Mouse (Mus musculus) kidney, adult 2 months (tissue): ENCODE measurements around the gene Vcpkmt. TPM values are rescaled to one million over a fixed set of nuclear protein-coding genes. Genes with fewer than 3 reads are reported as not detected.

Source experiments
- DNase-seq: peaks from one replicate; pipeline ENCODE4 v3.0.0; 2021
- H3K27ac ChIP-seq: fragments of 200-500 bp; 2 replicates; pipeline ENCODE4 v1.5.1; 2012; ENCODE audit warnings: low read depth, low read length, control low read depth, inconsistent platforms; ENCODE audit not compliant: insufficient read depth
- H3K27me3 ChIP-seq: fragments of 200-500 bp; replicated peaks from 2 replicates; pipeline ENCODE4 v1.6.1; 2012; ENCODE audit warnings: mild to moderate bottlenecking, moderate library complexity, low read length, inconsistent platforms; ENCODE audit not compliant: control insufficient read depth, insufficient read depth
- H3K36me3 ChIP-seq: fragments of 200-500 bp; 2 replicates; pipeline ENCODE4 v1.6.1; 2012; ENCODE audit warnings: mild to moderate bottlenecking, moderate library complexity, low read length, inconsistent platforms; ENCODE audit not compliant: control insufficient read depth, insufficient read depth
- H3K4me1 ChIP-seq: fragments of 200-500 bp; 2 replicates; pipeline ENCODE4 v1.6.1; 2011; ENCODE audit warnings: low read length; ENCODE audit not compliant: control insufficient read depth, insufficient read depth
- H3K4me3 ChIP-seq: fragments of 200-500 bp; 2 replicates; pipeline ENCODE4 v1.5.1; 2011; ENCODE audit warnings: mild to moderate bottlenecking, low read depth, low read length, control low read depth; ENCODE audit not compliant: insufficient read depth
- CTCF ChIP-seq: fragments of 200-500 bp; conservative IDR thresholded peaks from 2 replicates; pipeline ENCODE4 v1.5.1; 2011; ENCODE audit warnings: low read depth, mild to moderate bottlenecking, control low read depth, low read length, moderate library complexity, mixed read lengths; ENCODE audit not compliant: insufficient read depth, insufficient read length
- POLR2A ChIP-seq: fragments of 200-500 bp; IDR thresholded peaks from one replicate; pipeline ENCODE4 v1.6.1; 2011; ENCODE audit warnings: low read depth, low read length, control low read depth
- WGBS: fragments of 180-500 bp; shearing (Covaris S2); methylation state at CpG from one replicate; pipeline ENCODE4 v1.1.7; 2018; 5-methylcytosine and 5-hydroxymethylcytosine counted together
- polyA plus RNA-seq: library from polyadenylated mRNA; depleted of rRNA; stranded (reverse); fragments of >200 nt; gene quantifications from 2 replicates; pipeline ENCODE4 v1.2.3, GENCODE M21; 2012

The Vcpkmt gene
- polyA plus RNA-seq, 1 experiment, result 7.1 TPM

- Histone ChIP-seq H3K27me3 (no peaks in the 10 kb centered on the region), H3K36me3 (no peaks in the 10 kb centered on the region), H3K4me1 (0 out of 2 replicates have a peak, but pooled peaks cover 5% of the 10 kb centered on the region), H3K4me3 (no peak overlapping the region), H3K27ac (peak overlapping the region; percentile 78; the same call in 1 of the 2 replicates)
- 67% methylated on average over 4 of the region's 4 CpGs for WGBS
- no peak for TF ChIP-seq POLR2A
- no peak for TF ChIP-seq CTCF
- DNase-seq, result no peak
Observed at GRCm38 (mm10) chr12:69538362-69538950, 44.4 kb downstream of the Vcpkmt start.

GRCm38 (mm10) chr12:69537675-69538361 is 45.0 kb downstream of the Vcpkmt start:
- 17% methylated on average over 19 of the region's 19 CpGs for WGBS
- no peak for TF ChIP-seq POLR2A
- no peak for TF ChIP-seq CTCF

GRCm38 (mm10) chr12:69537243-69537674 is 45.6 kb downstream of the Vcpkmt start:
- Histone ChIP-seq H3K36me3 (no peaks in the 10 kb centered on the region), H3K27me3 (no peaks in the 10 kb centered on the region), H3K4me3 (peak overlapping the region; percentile 27), H3K27ac (peak overlapping the region; percentile 78), H3K4me1 (0 out of 2 replicates have a peak, but pooled peaks cover 5% of the 10 kb centered on the region)
- no peak for TF ChIP-seq POLR2A
- no peak for TF ChIP-seq CTCF
- 15% methylated on average over 10 of the region's 10 CpGs for WGBS
- DNase-seq, result peak; percentile 54

More at GRCm38 (mm10) chr12:69537675-69538361, 45.0 kb downstream of the Vcpkmt start:
- 0 out of 2 replicates have a peak, but pooled peaks cover 5% of the 10 kb centered on the region for H3K4me1 ChIP-seq
- peak overlapping the region; percentile 27 for H3K4me3 ChIP-seq
- peak; percentile 60 for DNase-seq
- H3K27me3 ChIP-seq, result no peaks in the 10 kb centered on the region
- H3K27ac ChIP-seq, result peak overlapping the region; percentile 78
- no peaks in the 10 kb centered on the region for H3K36me3 ChIP-seq

- TF ChIP-seq CTCF (no peak), POLR2A (no peak)
- no peak overlapping the region for H3K4me3 ChIP-seq
- no peaks in the 10 kb centered on the region for H3K27me3 ChIP-seq
- WGBS, result 77% methylated on average over 10 of the region's 10 CpGs
- no peaks in the 10 kb centered on the region for H3K36me3 ChIP-seq
- peak overlapping the region; percentile 78; the same call in 1 of the 2 replicates for H3K27ac ChIP-seq
- DNase-seq, result no peak
- 0 out of 2 replicates have a peak, but pooled peaks cover 5% of the 10 kb centered on the region for H3K4me1 ChIP-seq
Observed at GRCm38 (mm10) chr12:69536616-69537242, 46.1 kb downstream of the Vcpkmt start.

- Histone ChIP-seq H3K27ac (no peak overlapping the region), H3K36me3 (no peaks in the 10 kb centered on the region), H3K27me3 (no peaks in the 10 kb centered on the region), H3K4me3 (no peak overlapping the region), H3K4me1 (0 out of 2 replicates have a peak, but pooled peaks cover 5% of the 10 kb centered on the region)
- DNase-seq, result no peak
- no peak for TF ChIP-seq CTCF
- TF ChIP-seq POLR2A, result no peak
- 71% methylated on average over 5 of the region's 5 CpGs for WGBS
Observed at GRCm38 (mm10) chr12:69533237-69533636, 49.6 kb downstream of the Vcpkmt start.

GRCm38 (mm10) chr12:69532530-69532929 is 50.3 kb downstream of the Vcpkmt start:
- no peak for DNase-seq
- Histone ChIP-seq H3K27ac (no peak overlapping the region), H3K4me3 (no peak overlapping the region), H3K4me1 (0 out of 2 replicates have a peak, but pooled peaks cover 5% of the 10 kb centered on the region), H3K27me3 (no peaks in the 10 kb centered on the region), H3K36me3 (no peaks in the 10 kb centered on the region)
- no peak for TF ChIP-seq CTCF
- WGBS, result 90% methylated on average over 3 of the region's 3 CpGs

GRCm38 (mm10) chr12:69532091-69532490 is 50.7 kb downstream of the Vcpkmt start:
- 93% methylated on average over 4 of the region's 4 CpGs for WGBS
- TF ChIP-seq POLR2A (no peak), CTCF (no peak)

More at GRCm38 (mm10) chr12:69532091-69532490, 50.7 kb downstream of the Vcpkmt start:
- H3K36me3 ChIP-seq, result no peaks in the 10 kb centered on the region
- H3K27me3 ChIP-seq, result no peaks in the 10 kb centered on the region
- H3K4me3 ChIP-seq, result no peak overlapping the region
- 0 out of 2 replicates have a peak, but pooled peaks cover 3% of the 10 kb centered on the region for H3K4me1 ChIP-seq
- no peak overlapping the region for H3K27ac ChIP-seq
- DNase-seq, result no peak
